Mouse (Mus musculus) lung, embryonic 14.5 days (tissue): ENCODE measurements around the gene Alyref. TPM values are rescaled to one million over a fixed set of nuclear protein-coding genes. Genes with fewer than 3 reads are reported as not detected.

Source experiments
- ATAC-seq: fragments of 200-750 bp; cut with Nextera tagmentation; 2 replicates; pipeline ENCODE4 v1.8.0; 2017; ENCODE audit warnings: mild to moderate bottlenecking, moderate TSS enrichment, moderate library complexity; ENCODE audit not compliant: insufficient read depth
- DNase-seq: peaks from one replicate; pipeline ENCODE4 v3.0.0-alpha.2; 2015
- H3K27ac ChIP-seq: fragments of 300-500 bp; sonication (generic); 2 replicates; pipeline ENCODE4 v1.5.1; 2014; ENCODE audit warnings: low read depth, mild to moderate bottlenecking, moderate library complexity
- H3K27me3 ChIP-seq: fragments of 300-500 bp; sonication (generic); 2 replicates; pipeline ENCODE4 v1.6.1; 2014; ENCODE audit warnings: low read length, control low read depth; ENCODE audit not compliant: insufficient read depth
- H3K36me3 ChIP-seq: fragments of 300-500 bp; sonication (generic); 2 replicates; pipeline ENCODE4 v1.6.1; 2014; ENCODE audit warnings: control low read depth; ENCODE audit not compliant: insufficient read depth
- H3K4me1 ChIP-seq: fragments of 300-500 bp; sonication (generic); 2 replicates; pipeline ENCODE4 v1.6.1; 2014; ENCODE audit warnings: antibody characterized with exemption, control low read depth; ENCODE audit not compliant: insufficient read depth
- H3K4me2 ChIP-seq: fragments of 300-500 bp; sonication (generic); 2 replicates; pipeline ENCODE4 v1.6.1; 2014; ENCODE audit warnings: mild to moderate bottlenecking
- H3K4me3 ChIP-seq: fragments of 300-500 bp; sonication (generic); 2 replicates; pipeline ENCODE4 v1.5.1; 2014; ENCODE audit warnings: low read depth, low read length
- H3K9ac ChIP-seq: fragments of 300-500 bp; sonication (generic); 2 replicates; pipeline ENCODE4 v1.6.1; 2014
- H3K9me3 ChIP-seq: fragments of 300-500 bp; sonication (generic); 2 replicates; pipeline ENCODE4 v1.6.1; 2016; ENCODE audit warnings: low read depth, low read length, control low read depth
- CTCF ChIP-seq: IDR thresholded peaks from 2 replicates; pipeline ENCODE4 v1.5.1; 2016; ENCODE audit warnings: antibody characterized with exemption, low read depth
- WGBS: fragments of 180-500 bp; shearing (Covaris S2); extraction: QIAGEN DNeasy Blood & Tissue Kit; methylation state at CpG from one replicate; pipeline ENCODE4 v1.1.7; 2014; 5-methylcytosine and 5-hydroxymethylcytosine counted together
- polyA plus RNA-seq: library from polyadenylated mRNA; unstranded; fragments of >200 nt; fragmentation: Nextera tagmentation; extraction: Ambion mirVana; gene quantifications from 2 replicates; pipeline ENCODE4 v1.2.1, GENCODE M21; 2014

Alyref gene
- polyA plus RNA-seq, 1 experiment from 2014 or later = 617 TPM

DNA sequence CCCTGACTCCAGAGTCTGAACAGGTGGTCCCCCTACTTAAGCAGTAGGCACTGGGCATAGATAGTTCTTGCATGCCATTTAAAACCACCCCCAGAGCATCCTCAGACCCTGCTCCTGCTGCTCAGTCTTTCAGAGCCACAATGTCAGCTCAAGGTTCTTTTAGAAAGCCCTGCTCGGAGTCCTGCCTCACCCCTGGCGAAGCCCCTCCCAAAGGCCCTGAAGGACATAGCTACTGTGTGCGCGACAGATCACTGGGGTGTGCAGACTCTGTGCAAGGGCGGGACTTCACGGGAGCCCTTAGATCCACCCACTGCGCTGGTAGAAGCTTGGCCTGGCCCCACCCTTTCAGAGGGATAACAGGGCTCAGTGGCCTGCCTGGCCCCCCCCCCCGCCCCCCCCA, 11.1 kb upstream of the Alyref start:
- H3K4me1 ChIP-seq = peaks cover 11% of the 10 kb centered on the region; the same call in 1 of the 2 replicates
- WGBS = 42% methylated on average over 8 of the region's 8 CpGs
- ATAC-seq (no peak), DNase-seq (no peak)
- no peak for TF ChIP-seq CTCF
- H3K9me3 ChIP-seq = no peaks in the 10 kb centered on the region
- H3K9ac ChIP-seq = no peak overlapping the region
- H3K27ac ChIP-seq = no peak overlapping the region
- H3K27me3 ChIP-seq = no peaks in the 10 kb centered on the region
- no peak overlapping the region for H3K4me2 ChIP-seq
- no peak overlapping the region for H3K4me3 ChIP-seq
- peaks cover 68% of the 10 kb centered on the region for H3K36me3 ChIP-seq

DNA sequence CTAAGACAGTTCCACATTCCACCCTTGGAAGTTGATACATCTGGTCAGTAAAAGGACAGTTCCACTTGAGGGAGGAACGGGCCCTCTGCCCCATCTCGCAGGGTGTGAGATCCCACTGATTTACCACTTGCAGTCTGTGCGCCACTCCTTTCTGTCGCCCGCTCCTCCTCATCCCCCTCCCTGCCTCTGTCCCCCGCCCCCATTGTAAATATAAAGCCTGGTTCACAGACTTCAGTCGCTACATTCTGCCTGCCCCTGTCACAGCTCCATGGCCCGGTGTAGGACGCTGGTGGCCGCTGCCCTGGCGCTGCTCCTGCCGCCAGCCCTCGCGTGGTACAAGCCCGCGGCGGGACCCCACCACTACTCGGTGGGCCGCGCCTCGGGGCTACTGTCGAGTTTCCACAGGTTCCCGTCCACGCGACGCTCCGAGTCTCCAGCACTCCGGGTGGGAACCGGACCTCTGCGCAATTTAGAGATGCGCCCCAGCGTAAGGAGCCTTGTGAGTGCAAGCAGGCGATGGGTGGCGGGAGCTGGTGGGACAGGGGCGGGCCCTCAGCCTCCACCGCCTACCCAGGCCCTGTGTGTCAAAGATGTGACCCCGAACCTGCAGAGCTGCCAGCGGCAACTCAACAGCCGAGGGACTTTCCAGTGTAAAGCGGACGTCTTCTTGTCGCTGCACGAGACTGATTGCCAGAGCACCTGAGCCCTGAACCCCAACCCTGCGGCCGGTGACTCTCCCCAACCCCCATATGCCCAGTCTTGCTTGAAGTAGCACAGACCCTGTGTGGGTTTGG, 10.3 kb upstream of the Alyref start, which contains the start of gene Npb:
TSS of gene Npb (plus strand) at position 237 of the 794 bp plus-strand sequence.
- Histone ChIP-seq H3K4me2 (peak within 1 kb of the TSS; percentile 73), H3K4me1 (peaks cover 11% of the 10 kb centered on the region; the same call in 1 of the 2 replicates), H3K4me3 (peak within 1 kb of the TSS; percentile 32), H3K36me3 (peaks cover 68% of the 10 kb centered on the region), H3K27ac (no peak within 1 kb of the TSS), H3K27me3 (no peaks in the 10 kb centered on the region), H3K9me3 (no peaks in the 10 kb centered on the region), H3K9ac (peak within 1 kb of the TSS; percentile 54)
- WGBS = 4% methylated on average over 45 of the region's 45 CpGs
- ATAC-seq (peak; percentile 19; the same call in 1 of the 2 replicates), DNase-seq (peak; percentile 18)
- no peak for TF ChIP-seq CTCF

DNA sequence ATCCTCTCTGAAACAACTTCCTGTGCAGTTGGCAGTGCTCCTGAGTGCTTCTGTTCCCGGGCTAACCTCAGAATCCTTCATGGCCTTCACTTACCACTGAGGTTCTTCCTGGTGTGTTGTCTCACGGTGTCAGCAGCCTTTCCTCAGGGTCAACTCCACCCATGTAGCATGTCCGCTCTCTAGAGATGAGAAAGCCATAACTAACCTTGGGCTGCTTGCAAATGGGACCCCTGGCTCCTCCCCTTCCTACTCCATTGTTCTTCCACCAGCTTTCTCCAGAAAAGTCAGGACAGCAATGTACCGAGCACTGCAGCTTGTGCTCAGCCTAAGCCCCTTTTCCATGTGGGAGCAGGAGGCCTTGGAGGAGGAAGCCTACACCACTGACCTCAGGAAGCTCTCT, 8.6 kb upstream of the Alyref start:
- Histone ChIP-seq H3K27ac (no peak overlapping the region), H3K4me2 (no peak overlapping the region), H3K4me1 (peaks cover 11% of the 10 kb centered on the region; the same call in 1 of the 2 replicates), H3K36me3 (peaks cover 68% of the 10 kb centered on the region), H3K9ac (no peak overlapping the region), H3K4me3 (no peak overlapping the region), H3K9me3 (no peaks in the 10 kb centered on the region), H3K27me3 (no peaks in the 10 kb centered on the region)
- DNase-seq (no peak), ATAC-seq (no peak)
- TF ChIP-seq CTCF = no peak
- 63% methylated on average over 4 of the region's 4 CpGs for WGBS

DNA sequence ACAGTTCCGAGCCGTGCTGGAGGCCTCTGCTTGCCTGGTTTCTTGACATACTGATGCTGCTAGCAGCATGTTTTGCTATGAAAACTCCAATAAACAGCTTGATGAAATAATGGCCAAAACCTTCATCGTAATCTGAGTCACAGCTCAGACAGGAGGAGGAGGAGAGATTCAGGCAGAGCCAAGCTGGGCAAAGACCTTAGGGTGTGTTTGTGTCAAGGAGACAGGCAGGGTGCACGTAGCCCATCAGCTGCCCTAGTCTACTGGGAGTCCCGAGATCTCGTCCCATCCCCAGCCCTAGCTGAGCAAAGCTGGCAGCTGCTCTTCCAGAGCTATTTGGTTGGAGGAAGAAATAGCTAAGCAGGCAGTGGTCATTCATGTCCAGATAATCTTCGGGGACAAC, 7.5 kb upstream of the Alyref start:
- peaks cover 11% of the 10 kb centered on the region; the same call in 1 of the 2 replicates for H3K4me1 ChIP-seq
- H3K4me3 ChIP-seq = no peak overlapping the region
- no peak overlapping the region for H3K9ac ChIP-seq
- ATAC-seq (no peak), DNase-seq (no peak)
- H3K27me3 ChIP-seq = no peaks in the 10 kb centered on the region
- H3K4me2 ChIP-seq = no peak overlapping the region
- H3K9me3 ChIP-seq = no peaks in the 10 kb centered on the region
- TF ChIP-seq CTCF = no peak
- H3K36me3 ChIP-seq = peaks cover 66% of the 10 kb centered on the region
- WGBS = 87% methylated on average over 7 of the region's 7 CpGs
- H3K27ac ChIP-seq = no peak overlapping the region

DNA sequence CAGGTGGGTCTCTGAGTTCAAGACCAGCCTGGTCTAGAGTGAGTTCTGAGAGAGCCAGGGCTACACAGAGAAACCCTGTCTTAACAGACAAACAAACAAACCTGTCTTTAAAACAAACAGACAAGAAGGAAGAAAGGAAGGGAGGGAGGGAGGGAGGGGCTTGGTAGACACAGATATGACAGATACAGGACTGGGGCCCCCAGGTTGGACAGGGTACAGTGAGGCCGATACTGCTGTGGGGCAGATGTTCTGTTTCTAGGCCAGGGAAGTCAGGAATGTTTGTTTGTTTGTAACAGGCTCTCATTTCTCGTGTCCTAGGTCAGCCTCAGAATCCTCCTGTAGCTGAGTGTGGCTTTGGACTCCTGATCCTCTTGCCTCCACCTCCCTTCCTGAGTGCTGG, 5.4 kb upstream of the Alyref start:
- H3K36me3 ChIP-seq = peaks cover 60% of the 10 kb centered on the region
- no peak for ATAC-seq
- no peak overlapping the region for H3K4me3 ChIP-seq
- H3K4me2 ChIP-seq = no peak overlapping the region
- no peak overlapping the region for H3K27ac ChIP-seq
- TF ChIP-seq CTCF = no peak
- no peaks in the 10 kb centered on the region for H3K9me3 ChIP-seq
- WGBS = 50% methylated on average over 2 of the region's 2 CpGs
- H3K4me1 ChIP-seq = peaks cover 11% of the 10 kb centered on the region; the same call in 1 of the 2 replicates
- no peaks in the 10 kb centered on the region for H3K27me3 ChIP-seq
- DNase-seq = no peak
- no peak overlapping the region for H3K9ac ChIP-seq

DNA sequence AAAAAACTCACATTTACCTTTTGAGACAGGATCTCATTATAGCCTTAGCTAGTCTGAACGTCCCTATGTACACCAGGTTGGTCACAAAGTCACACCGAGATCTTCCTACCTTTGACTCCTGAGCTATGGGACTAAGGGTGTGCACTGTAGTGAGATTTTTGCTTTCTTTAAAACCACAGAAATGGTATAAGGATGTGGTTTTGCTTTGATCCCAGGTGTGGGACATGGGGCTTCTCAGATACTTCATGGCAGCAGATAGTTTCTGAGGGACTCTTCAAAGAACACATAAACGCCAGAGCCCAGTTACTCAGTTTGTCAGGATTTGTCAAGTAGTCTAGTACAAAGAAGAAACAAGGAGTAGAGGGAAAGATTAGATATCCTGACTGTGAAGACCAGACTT, 2.6 kb upstream of the Alyref start:
- Histone ChIP-seq H3K27ac (no peak overlapping the region), H3K27me3 (no peaks in the 10 kb centered on the region), H3K4me1 (peaks cover 11% of the 10 kb centered on the region), H3K4me2 (no peak overlapping the region), H3K36me3 (peaks cover 69% of the 10 kb centered on the region), H3K9ac (no peak overlapping the region), H3K9me3 (no peaks in the 10 kb centered on the region), H3K4me3 (no peak overlapping the region)
- DNase-seq (no peak), ATAC-seq (no peak)
- 95% methylated on average over 3 of the region's 3 CpGs for WGBS
- TF ChIP-seq CTCF = no peak

DNA sequence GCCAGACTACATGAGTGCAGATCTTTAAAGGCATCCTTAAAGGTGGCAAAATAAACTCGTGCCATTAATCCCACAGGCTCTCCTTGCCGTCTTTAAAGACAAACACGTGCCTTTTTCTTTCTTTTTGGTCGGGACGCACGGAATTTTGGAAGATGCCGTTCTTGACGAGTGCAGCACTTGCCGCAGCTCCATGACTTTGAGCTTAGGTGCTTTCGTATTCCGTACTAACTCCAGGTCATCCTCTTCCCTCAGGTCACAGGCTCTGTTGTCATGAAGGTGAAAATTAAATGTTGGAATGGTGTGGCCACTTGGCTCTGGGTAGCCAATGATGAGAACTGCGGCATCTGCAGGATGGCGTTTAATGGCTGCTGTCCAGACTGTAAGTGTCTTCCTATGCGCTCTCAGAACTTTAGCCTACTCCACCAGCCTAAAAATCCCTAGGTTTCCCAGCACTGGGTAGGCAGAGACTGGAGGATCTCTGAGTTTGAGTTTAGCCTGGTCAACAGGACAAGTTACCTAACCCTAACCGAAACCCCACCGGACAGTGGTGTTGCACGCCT, 905 bp upstream of the Alyref start:
- no peak for TF ChIP-seq CTCF
- Histone ChIP-seq H3K27me3 (no peaks in the 10 kb centered on the region), H3K9me3 (no peaks in the 10 kb centered on the region), H3K27ac (peak overlapping the region; percentile 92), H3K36me3 (peaks cover 68% of the 10 kb centered on the region), H3K4me3 (peak overlapping the region; percentile 99), H3K4me1 (peaks cover 11% of the 10 kb centered on the region), H3K9ac (peak overlapping the region; percentile 100), H3K4me2 (peak overlapping the region; percentile 93)
- ATAC-seq (no peak), DNase-seq (peak; percentile 15)
- WGBS = 40% methylated on average over 17 of the region's 17 CpGs
